Mouse (Mus musculus) central nervous system, embryonic 18 days (tissue): ENCODE measurements around the gene Nek6. TPM values are rescaled to one million over a fixed set of nuclear protein-coding genes. Genes with fewer than 3 reads are reported as not detected.

Experiments
- polyA plus RNA-seq: library from polyadenylated mRNA; depleted of rRNA; stranded (reverse); fragments of >200 nt; gene quantifications from 2 replicates; pipeline ENCODE4 v1.2.3, GENCODE M21; 2012; rRNA removed

Gene Nek6
- 33.1 and 35.5 TPM in 2 replicates for polyA plus RNA-seq

GRCm38 (mm10) chr2:38511487-38512307, at the start of gene Nek6:
TSS of gene Nek6 (plus strand) at chr2:38511643.

GRCm38 (mm10) chr2:38643625-38644427, 132.4 kb downstream of the Nek6 start, which contains the start of gene Psmb7:
TSS of gene Psmb7 (minus strand) at chr2:38644087.

Other genes with a start within 250 kb of the Nek6 start
- gene Dennd1a, start 224.3 kb upstream of the Nek6 start, polyA plus RNA-seq, result 30.6 and 31.2 TPM in 2 replicates
- gene Lhx2, start 172.4 kb upstream of the Nek6 start, polyA plus RNA-seq, result 111 and 112 TPM in 2 replicates
- 306 and 332 TPM in 2 replicates for gene Psmb7, start 132.4 kb downstream of the Nek6 start, polyA plus RNA-seq
- gene Nr5a1, start 202.9 kb downstream of the Nek6 start, polyA plus RNA-seq, result 0.40 and 0.69 TPM in 2 replicates